Mouse (Mus musculus): ENCODE data around the gene Rpp40. TPM values are rescaled to one million over a fixed set of nuclear protein-coding genes. Genes with fewer than 3 reads are reported as not detected.

The Rpp40 gene
- polyA plus RNA-seq, 1 experiment: 4.9 TPM

DNA sequence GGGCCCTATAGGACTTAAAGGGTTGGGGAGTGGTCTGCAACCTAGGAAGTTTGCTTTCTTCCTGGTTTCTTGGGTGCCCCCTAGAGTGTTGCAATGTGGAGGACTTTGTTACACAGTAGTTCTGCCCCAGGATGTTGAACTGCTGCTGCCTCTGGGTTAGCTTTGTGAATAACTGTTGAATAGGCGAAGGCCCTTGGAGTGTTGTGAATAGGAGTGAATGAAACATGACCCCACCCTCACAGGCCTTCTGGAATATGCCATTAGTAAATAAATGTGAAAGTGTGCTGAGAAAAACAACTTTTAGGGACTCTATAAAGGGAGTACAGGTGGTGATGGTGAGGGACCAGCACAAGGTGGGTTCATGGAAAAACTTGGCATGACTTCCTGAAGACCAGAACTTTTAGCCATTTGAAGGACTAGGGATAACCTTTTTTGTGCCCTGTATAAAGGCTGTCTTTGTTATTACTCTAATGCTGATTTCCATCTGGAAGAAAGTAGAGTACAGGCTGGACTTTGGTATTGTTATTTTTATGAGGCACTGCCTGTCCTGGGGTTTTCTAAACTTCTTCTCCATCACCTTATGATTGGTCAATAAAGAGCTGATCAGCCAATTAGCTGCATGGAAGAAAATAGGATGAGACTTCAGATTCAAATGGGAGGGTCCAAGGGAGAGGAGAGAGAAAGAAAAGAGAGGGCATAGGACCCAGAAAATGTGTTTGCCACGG lies 53.1 kb downstream of the Rpp40 start:
- Histone ChIP-seq H3K36me3 (ENCODE audit: control insufficient read depth, insufficient read depth, low read length) (no peaks in the 10 kb centered on the region), H3K4me3 (ENCODE audit: control insufficient read depth, low read depth, low read length) (no peak overlapping the region), H3K4me1 (ENCODE audit: control insufficient read depth, insufficient read depth, low read length) (no peaks in the 10 kb centered on the region), H3K27ac (ENCODE audit: control insufficient read depth, insufficient read depth, low read depth, low read length) (no peak overlapping the region), H3K27me3 (ENCODE audit: control insufficient read depth, insufficient read depth, low read length) (no peaks in the 10 kb centered on the region)
- no peak for TF ChIP-seq POLR2A (IDR thresholded peaks at IDR 0.05; ENCODE audit: control insufficient read depth, low read depth, low read length)
- no peak for TF ChIP-seq CTCF (IDR thresholded peaks at IDR 0.05; ENCODE audit: control insufficient read depth, insufficient read depth, insufficient replicate concordance, low read depth, low read length)

- Histone ChIP-seq H3K27ac (ENCODE audit: control insufficient read depth, insufficient read depth, low read depth, low read length) (no peak overlapping the region), H3K36me3 (ENCODE audit: control insufficient read depth, insufficient read depth, low read length) (no peaks in the 10 kb centered on the region), H3K4me1 (ENCODE audit: control insufficient read depth, insufficient read depth, low read length) (no peaks in the 10 kb centered on the region), H3K27me3 (ENCODE audit: control insufficient read depth, insufficient read depth, low read length) (no peaks in the 10 kb centered on the region), H3K4me3 (ENCODE audit: control insufficient read depth, low read depth, low read length) (no peak overlapping the region)
- TF ChIP-seq CTCF (IDR thresholded peaks at IDR 0.05; ENCODE audit: control insufficient read depth, insufficient read depth, insufficient replicate concordance, low read depth, low read length): no peak
- no peak for TF ChIP-seq POLR2A (IDR thresholded peaks at IDR 0.05; ENCODE audit: control insufficient read depth, low read depth, low read length)
Observed at GRCm38 (mm10) chr13:35851581-35851980, 54.6 kb downstream of the Rpp40 start.

DNA sequence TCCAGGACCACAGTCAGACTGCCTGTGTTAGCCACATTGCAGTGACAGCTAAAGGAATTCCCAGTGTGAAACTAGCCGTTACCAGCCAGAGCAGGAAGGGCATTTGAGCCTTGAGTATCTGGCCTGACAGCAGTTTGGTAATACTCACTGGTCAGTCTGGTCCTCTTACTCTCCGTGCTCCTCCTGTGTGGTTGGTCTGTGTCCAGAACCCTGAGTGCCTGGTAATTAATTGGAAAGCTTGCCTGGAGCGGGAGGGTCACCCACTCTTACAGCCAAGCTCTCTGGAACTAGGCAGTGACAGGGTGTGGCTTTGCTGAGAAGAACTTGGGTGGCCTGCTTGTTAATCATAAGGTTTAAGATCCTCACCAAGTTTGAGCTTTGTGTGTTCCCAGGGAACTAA lies 57.5 kb downstream of the Rpp40 start:
- H3K4me3 ChIP-seq (ENCODE audit: control insufficient read depth, low read depth, low read length): no peak overlapping the region
- no peaks in the 10 kb centered on the region for H3K4me1 ChIP-seq (ENCODE audit: control insufficient read depth, insufficient read depth, low read length)
- H3K27me3 ChIP-seq (ENCODE audit: control insufficient read depth, insufficient read depth, low read length): no peaks in the 10 kb centered on the region
- peak overlapping the region; percentile 68 for H3K27ac ChIP-seq (ENCODE audit: control insufficient read depth, insufficient read depth, low read depth, low read length)
- H3K36me3 ChIP-seq (ENCODE audit: control insufficient read depth, insufficient read depth, low read length): no peaks in the 10 kb centered on the region
- no peak for TF ChIP-seq POLR2A (IDR thresholded peaks at IDR 0.05; ENCODE audit: control insufficient read depth, low read depth, low read length)
- no peak; the same call in 1 of the 2 replicates for TF ChIP-seq CTCF (IDR thresholded peaks at IDR 0.05; ENCODE audit: control insufficient read depth, insufficient read depth, insufficient replicate concordance, low read depth, low read length)

GRCm38 (mm10) chr13:35845306-35845705 lies 60.9 kb downstream of the Rpp40 start:
- no peaks in the 10 kb centered on the region for H3K36me3 ChIP-seq (ENCODE audit: control insufficient read depth, insufficient read depth, low read length)
- H3K4me3 ChIP-seq (ENCODE audit: control insufficient read depth, low read depth, low read length): no peak overlapping the region
- H3K27ac ChIP-seq (ENCODE audit: control insufficient read depth, insufficient read depth, low read depth, low read length): no peak overlapping the region
- no peak for TF ChIP-seq POLR2A (IDR thresholded peaks at IDR 0.05; ENCODE audit: control insufficient read depth, low read depth, low read length)
- TF ChIP-seq CTCF (IDR thresholded peaks at IDR 0.05; ENCODE audit: control insufficient read depth, insufficient read depth, insufficient replicate concordance, low read depth, low read length): no peak
- H3K4me1 ChIP-seq (ENCODE audit: control insufficient read depth, insufficient read depth, low read length): no peaks in the 10 kb centered on the region; the same call in 1 of the 2 replicates
- no peaks in the 10 kb centered on the region for H3K27me3 ChIP-seq (ENCODE audit: control insufficient read depth, insufficient read depth, low read length)

Other genes starting within 250 kb of the Rpp40 start
- 112 and 113 TPM in 2 replicates for gene Cdyl, start 246.5 kb downstream of the Rpp40 start, polyA plus RNA-seq (2012; rRNA removed)
- 0.07 TPM in 1 of 2 replicates, not detected in the other for gene Ppp1r3g, start 52.5 kb upstream of the Rpp40 start, polyA plus RNA-seq (2012; rRNA removed)
- 123 and 131 TPM in 2 replicates for gene Fars2, start 211.1 kb upstream of the Rpp40 start, polyA plus RNA-seq (2012; rRNA removed)
- gene Lyrm4, start 211.2 kb upstream of the Rpp40 start, polyA plus RNA-seq (2012; rRNA removed): 2.8 and 3.0 TPM in 2 replicates